Mouse (Mus musculus): ENCODE measurements at regions not wholly inside any gene's neighbourhood (a gene's known extent, or its start where the extent isn't known, plus 50 kb on each side); places are given as distances from the start of the nearest gene placed in this dataset.

GRCm38 (mm10) chrX:12889482-12889808 lies 127.6 kb upstream of the Med14 start:
- no peak for DNase-seq (ENCODE audit: low read depth, low spot score)

GRCm38 (mm10) chrX:12888708-12889481 lies 127.0 kb upstream of the Med14 start:
- DNase-seq (ENCODE audit: low read depth, low spot score) = no peak

DNA sequence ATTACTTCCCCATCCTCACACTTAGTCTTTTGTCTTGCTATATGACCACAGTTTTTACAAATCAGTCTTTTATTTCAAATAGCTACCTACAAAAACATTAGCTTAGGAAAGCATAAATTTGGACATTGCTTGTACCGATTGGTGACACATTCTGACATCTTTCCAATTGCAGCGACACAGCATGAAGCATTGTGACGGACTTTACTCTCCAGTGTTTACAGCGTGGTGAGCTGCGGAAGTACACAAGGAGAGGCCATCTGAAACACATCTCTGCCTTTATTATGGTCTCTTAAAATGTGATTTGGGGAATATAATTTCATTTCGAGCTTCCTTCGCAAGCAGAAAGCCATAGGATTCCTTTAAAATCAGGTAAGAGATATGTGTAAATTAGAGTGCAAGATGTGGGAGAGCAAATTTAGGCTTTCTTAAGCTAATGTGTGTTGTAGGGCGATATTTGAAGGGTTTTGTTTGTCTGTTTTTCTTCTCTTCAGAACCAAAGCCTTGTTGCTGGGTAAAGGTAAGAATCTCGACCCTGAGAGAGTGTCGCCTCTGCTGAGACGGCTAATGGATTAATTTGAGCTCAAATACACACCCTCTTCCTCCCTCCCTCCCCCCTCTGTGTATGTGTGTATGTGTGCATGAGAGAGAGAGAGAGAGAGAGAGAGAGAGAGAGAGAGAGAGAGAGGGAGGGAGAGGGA lies 126.3 kb upstream of the Med14 start:
- no peak for DNase-seq (ENCODE audit: low read depth, low spot score)

DNA sequence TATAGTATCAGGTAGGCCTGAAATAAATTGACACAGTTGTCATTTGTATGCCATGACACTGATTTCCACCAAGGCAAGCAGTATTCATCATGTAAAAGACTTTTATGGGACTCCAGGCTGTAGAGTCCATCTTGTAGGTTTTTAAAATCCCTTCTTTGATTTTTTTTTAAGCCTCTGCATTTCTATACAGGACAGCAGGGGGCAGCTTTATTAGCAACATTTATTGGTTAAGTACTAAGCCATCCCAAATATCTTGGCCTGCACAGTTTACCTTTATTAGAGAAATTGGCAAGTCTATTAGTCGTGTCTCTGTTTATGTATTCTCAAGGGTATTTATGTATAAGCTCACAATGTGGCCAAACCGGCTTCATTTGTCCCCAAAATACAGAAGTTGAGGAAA lies 125.6 kb upstream of the Med14 start:
- no peak for DNase-seq (ENCODE audit: low read depth, low spot score)

DNA sequence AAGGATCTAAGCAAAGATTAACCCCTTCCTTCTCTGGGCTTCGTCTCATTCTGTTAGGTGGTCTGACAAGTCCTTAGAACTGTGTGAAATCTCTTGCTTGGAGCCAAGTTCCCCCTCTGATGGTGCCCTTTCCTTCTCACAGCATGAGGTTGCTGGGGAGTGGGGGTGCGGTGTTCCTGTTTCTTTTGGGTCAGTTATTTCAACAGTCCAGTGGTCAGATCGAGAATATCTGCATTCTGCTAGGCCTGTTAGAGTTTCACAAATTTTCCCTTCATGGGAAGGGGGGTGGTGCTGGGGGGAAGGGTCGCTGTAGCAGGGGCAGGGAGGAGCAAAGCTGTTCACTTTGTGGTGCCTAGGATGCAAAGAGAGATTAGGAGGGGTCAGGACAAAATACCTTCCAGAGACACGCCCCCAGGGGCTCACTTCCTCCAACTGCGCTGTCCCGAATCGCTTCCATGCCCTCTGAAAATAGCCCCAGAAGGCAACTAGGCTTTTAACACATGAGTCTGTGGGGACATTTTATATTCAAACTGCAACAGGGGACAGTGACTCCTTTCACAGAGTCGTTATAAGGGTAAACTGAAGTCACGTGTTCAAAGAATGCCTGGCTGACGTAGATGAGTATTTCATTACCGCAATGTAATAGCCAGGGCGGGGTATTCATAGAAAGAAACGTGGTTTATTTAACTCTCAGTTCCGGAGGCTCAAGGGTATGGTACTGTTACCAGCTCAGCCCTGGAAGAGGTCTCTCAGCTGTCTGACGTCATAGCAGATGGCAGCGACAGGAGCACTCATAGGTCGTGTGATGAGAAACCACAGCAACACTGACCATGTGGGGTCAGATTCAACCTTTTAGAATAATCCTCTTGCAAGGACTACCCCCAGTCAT lies 124.5 kb upstream of the Med14 start:
- DNase-seq (ENCODE audit: low read depth, low spot score) = no peak

DNA sequence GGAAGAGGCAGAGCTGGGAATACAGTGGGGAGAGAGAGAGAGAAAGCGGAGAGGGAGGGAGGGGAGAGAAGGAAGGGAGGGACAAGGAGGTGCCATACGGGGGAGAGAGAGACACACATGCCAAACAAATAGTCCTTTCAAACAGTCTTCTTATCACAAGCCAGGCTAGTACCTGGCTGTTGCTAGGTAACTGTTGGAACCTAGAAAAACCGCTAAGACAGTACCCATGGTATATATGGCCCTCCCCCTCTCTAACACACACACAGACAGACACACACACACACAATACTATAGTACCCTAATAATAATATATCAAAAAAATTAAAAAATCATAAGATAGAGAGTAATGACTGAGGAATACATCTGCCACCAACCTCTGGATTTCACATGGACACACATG lies 117.4 kb upstream of the Med14 start:
- DNase-seq (ENCODE audit: low read depth, low spot score) = no peak

- DNase-seq (ENCODE audit: low read depth, low spot score) = no peak
These were observed 115.6 kb upstream of the Med14 start for GRCm38 (mm10) chrX:12877506-12877905.

DNA sequence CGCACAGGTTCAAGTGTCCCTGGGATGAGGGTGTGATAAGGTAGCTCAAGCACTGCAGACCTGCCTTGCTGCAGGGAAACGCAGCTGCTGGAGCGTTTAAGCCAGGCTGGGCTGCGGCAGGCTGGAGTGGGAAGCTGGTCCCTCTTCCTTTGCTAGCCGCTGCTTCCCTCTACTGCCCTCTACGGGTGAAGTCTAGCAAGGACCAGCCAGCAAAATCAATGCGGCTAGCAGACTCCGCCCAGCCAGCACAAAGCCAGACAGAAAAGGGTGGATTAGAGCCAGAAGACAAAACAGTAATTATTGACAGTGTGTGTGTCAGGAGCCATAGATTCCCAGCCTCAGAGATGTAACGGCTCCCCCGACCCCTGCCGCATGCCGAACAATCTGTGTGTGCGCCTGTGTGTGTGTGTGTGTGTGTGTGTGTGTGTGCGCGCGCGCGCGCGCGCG lies 111.8 kb upstream of the Med14 start:
- DNase-seq (ENCODE audit: low read depth, low spot score) = no peak

- DNase-seq (ENCODE audit: low read depth, low spot score) = no peak
These were observed 111.4 kb upstream of the Med14 start for GRCm38 (mm10) chrX:12873230-12873629.

GRCm38 (mm10) chrX:12866885-12867498 lies 105.1 kb upstream of the Med14 start:
- no peak for DNase-seq (ENCODE audit: low read depth, low spot score)

GRCm38 (mm10) chrX:12866176-12866575 lies 104.3 kb upstream of the Med14 start:
- DNase-seq (ENCODE audit: low read depth, low spot score) = no peak

DNA sequence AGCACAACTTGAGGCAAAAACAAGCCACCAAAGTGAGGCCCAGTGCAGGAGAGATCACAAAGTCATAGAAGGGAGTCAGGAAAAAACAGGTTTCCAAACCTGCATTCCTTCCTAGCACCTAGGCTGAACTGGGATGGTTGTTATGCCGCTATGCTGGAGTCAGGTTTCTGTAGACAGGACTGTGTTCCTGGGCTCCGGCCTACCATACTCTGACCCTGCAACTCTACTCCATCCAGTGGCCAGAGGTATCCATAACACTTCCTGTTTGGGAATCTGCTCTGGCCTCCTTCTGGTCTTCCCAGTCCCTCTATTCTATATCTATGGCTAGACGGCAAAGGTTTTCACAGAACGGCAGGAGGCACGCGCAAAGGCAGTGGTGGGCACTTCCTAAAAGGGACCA lies 98.3 kb upstream of the Med14 start:
- DNase-seq (ENCODE audit: low read depth, low spot score) = no peak

DNA sequence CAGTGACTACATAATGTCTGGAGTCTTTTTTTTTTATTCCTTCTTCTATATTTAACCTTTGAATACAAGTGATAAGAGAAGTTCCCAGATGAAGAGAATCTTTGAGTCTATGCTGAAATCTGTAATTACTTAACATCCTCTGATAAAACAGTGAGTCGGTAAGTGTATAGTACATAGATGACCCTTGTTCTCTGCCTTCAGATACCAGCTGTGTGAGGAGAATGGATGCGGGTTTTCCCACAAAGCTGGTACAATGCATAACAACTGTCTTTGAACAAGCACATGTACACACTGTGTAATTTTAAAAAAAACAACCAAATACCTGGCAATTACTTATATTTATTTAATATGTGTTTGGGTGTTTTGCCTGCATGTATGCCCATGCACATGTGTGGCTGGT lies 96.9 kb upstream of the Med14 start:
- DNase-seq (ENCODE audit: low read depth, low spot score) = no peak

DNA sequence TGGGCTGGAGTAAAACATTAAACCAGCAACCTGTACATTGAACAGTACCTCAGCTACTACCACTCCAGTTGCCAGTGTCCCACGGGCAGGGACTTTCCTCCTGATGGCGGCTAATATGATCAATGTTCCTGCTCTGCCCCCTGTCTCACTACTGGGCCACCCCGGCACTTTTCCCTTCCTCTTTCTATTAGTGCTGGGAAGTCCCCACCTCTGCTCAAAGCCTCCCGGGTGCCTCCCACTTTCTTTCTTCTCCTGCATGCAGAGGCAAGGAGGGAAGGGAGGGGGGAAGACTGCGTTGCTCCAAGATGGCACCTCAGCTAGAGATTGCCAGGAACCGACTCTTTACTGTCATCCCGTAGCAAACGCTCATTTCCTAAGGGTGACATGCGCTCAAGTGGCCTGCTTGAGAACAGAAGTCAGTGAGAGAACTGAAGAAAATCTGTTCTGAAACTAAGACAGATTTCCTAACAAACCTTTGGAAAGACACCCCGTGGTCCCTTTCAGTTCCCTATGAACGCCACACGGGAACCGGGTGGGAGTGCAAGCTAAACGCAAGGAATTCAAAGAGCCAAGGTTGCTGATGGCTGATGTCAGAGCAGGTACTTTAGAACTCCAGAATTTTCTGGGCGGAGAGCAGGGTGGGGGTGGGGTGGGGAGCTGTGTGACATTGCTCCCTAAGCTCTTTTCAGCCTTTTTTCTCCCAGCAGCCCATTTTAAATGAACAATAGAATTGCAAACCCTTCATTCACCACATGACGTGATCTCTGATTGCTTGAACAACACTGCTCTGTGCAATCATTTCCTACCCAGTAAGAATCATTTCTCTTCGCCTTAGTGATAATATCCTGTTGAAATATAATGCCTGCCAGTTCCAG lies 96.2 kb upstream of the Med14 start:
- peak; percentile 49 for DNase-seq (ENCODE audit: low read depth, low spot score)

- DNase-seq (ENCODE audit: low read depth, low spot score) = no peak
These were observed 93.6 kb upstream of the Med14 start for GRCm38 (mm10) chrX:12855425-12855824.

DNA sequence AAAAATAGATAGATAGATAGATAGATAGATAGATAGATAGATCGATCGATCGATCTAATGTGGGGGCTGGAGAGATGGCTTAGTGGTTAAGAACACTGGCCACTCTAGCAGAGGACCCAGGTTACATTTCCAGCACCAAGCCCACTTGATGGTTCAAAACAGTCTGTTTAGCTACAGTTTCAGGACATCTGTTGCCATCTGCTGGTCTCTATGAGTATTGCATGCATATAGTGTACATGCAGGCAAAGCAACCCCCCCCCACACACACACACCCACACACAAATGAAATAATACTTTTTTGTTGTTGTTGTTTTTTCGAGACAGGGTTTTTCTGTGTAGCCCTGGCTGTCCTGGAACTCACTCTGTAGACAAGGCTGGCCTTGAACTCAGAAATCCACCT lies 89.8 kb upstream of the Med14 start:
- DNase-seq (ENCODE audit: low read depth, low spot score) = no peak

GRCm38 (mm10) chrX:12844431-12844830 lies 82.6 kb upstream of the Med14 start:
- DNase-seq (ENCODE audit: low read depth, low spot score) = no peak

GRCm38 (mm10) chrX:12841021-12841325 lies 79.1 kb upstream of the Med14 start:
- DNase-seq (ENCODE audit: low read depth, low spot score) = no peak

DNA sequence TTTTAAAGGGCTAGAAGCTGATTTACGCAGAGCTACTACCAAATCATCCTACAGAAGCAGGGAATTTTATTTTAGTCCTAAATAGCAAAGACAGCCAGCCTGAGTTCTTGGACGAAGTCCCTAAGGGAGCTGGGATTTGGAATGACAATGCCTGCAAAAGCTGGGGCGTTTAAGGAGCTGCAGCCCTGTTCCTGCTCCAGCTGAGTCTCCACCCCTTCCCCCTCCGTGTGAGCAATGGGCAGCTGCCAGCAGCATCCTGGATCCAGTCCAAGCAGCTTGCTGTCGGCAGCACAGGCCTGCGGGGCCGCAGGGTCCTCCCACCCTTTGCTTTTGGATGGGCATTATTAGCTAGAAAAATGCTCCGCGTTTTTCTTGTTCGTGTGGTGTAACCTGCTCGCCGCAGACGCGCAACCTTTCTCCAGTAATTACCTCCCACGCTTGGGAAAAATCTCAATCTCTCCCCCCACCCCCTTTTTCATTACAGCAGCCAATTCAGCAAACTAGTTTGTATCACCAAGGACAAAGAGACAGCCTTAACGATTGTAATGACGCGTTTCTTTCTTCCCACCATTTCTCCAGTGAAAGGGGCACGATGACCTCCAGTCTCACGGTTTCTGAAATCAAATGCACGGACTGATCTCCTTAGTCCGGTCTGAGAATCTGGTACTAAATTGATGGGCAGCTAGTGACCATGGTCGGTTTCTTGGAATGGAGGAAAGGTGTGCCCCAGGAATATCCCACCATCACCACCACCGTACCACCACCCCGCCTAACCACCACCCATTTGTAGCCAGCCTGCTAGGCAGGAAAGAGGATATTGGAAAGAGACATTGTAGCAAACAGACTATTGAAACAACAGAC lies 78.5 kb upstream of the Med14 start:
- peak; percentile 69 for DNase-seq (ENCODE audit: low read depth, low spot score)
